Mouse (Mus musculus) lung, adult 2 months (tissue): ENCODE measurements around the gene Lrrc1.

Experiments
- CTCF ChIP-seq: fragments of 200-500 bp; IDR thresholded peaks from 2 replicates; pipeline ENCODE4 v1.5.1; 2011; ENCODE audit warnings: mild to moderate bottlenecking, low read length, control low read depth; ENCODE audit not compliant: insufficient read depth
- POLR2A ChIP-seq: fragments of 200-500 bp; IDR thresholded peaks from 2 replicates; pipeline ENCODE4 v1.6.1; 2011; ENCODE audit warnings: low read depth, mild to moderate bottlenecking, control low read depth, low read length, borderline replicate concordance; ENCODE audit errors: extremely low read depth

DNA sequence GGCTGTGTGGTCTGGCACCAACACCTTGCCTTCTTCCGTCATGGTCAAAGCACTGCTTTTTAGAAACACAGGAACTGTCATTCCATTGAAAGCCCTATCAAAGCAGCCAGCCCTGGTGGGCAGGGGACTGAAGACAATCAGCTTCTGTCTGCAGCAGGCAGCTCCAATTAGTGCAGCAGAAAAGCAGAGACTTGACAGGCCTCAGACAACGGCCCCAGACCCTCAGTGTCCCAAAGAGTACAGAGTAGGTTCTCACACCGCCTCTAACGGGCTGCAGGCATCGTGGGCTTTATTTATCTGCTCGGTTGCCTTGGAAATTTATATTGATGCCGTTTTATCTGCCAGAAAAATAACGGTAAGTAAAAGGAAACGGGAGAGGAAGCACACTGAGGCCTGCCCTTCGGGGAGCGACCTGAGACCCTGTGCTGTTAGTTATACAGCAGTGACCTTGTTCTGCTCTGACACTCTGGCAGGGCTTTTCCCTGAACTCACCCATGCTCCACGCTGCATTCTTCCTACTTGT is 48.1 kb downstream of the Lrrc1 start:
- TF ChIP-seq CTCF, result no peak
- no peak for TF ChIP-seq POLR2A
